Mouse (Mus musculus) liver, embryonic 14.5 days (tissue): ENCODE measurements at regions not wholly inside any gene's neighbourhood (a gene's known extent, or its start where the extent isn't known, plus 50 kb on each side); places are given as distances from the start of the nearest gene placed in this dataset.

Experiments
- ATAC-seq: fragments of 200-750 bp; cut with Nextera tagmentation; 2 replicates; pipeline ENCODE4 v1.8.0; 2017; ENCODE audit warnings: moderate number of reproducible peaks, mild to moderate bottlenecking, moderate library complexity; ENCODE audit not compliant: insufficient read depth
- DNase-seq, 3 experiments: peaks; one replicate each; pipeline ENCODE4 v3.0.0-alpha.2; 2012 to 2013; ENCODE audit warnings: low read depth in 3 of 3, low spot score in 3 of 3
- H3K27ac ChIP-seq: fragments of 300-500 bp; sonication (generic); 2 replicates; pipeline ENCODE4 v1.5.1; 2014; ENCODE audit warnings: moderate library complexity, mild to moderate bottlenecking, control low read depth, inconsistent platforms
- H3K27me3 ChIP-seq: fragments of 300-500 bp; sonication (generic); 2 replicates; pipeline ENCODE4 v1.6.1; 2014; ENCODE audit warnings: mild to moderate bottlenecking, low read length, moderate library complexity; ENCODE audit not compliant: control insufficient read depth, insufficient read depth
- H3K36me3 ChIP-seq: fragments of 300-500 bp; sonication (generic); replicated peaks from 2 replicates; pipeline ENCODE4 v1.6.1; 2014; ENCODE audit warnings: low read depth; ENCODE audit not compliant: control insufficient read depth, insufficient read depth
- H3K4me1 ChIP-seq, 2 experiments: fragments of 200-500 bp in 1 of 2; fragments of 300-500 bp in 1 of 2; sonication (generic) in 1 of 2; replicated peaks; 2 replicates each; pipeline ENCODE4 v1.6.1; 2012 to 2014; ENCODE audit warnings: antibody characterized with exemption in 1 of 2, inconsistent platforms in 1 of 2, low read length in 1 of 2; ENCODE audit not compliant: control insufficient read depth in 2 of 2, insufficient read depth in 2 of 2
- H3K4me2 ChIP-seq: fragments of 300-500 bp; sonication (generic); 2 replicates; pipeline ENCODE4 v1.6.1; 2014; ENCODE audit warnings: low read depth, mild to moderate bottlenecking, control low read depth, moderate library complexity
- H3K4me3 ChIP-seq, 2 experiments: fragments of 200-500 bp in 1 of 2; fragments of 300-500 bp in 1 of 2; sonication (generic) in 1 of 2; 2 replicates each; pipeline ENCODE4 v1.5.1; 2012 to 2014; ENCODE audit warnings: low read depth in 2 of 2, low read length in 2 of 2, mild to moderate bottlenecking in 2 of 2, control low read depth in 1 of 2, inconsistent platforms in 1 of 2, moderate library complexity in 1 of 2; ENCODE audit not compliant: insufficient read depth in 1 of 2
- H3K9ac ChIP-seq: fragments of 300-500 bp; sonication (generic); replicated peaks from 2 replicates; pipeline ENCODE4 v1.6.1; 2014; ENCODE audit warnings: mild to moderate bottlenecking, control low read depth, moderate library complexity
- H3K9me3 ChIP-seq: fragments of 300-500 bp; sonication (generic); 2 replicates; pipeline ENCODE4 v1.6.1; 2016; ENCODE audit warnings: low read length, mixed read lengths; ENCODE audit not compliant: control insufficient read depth
- CTCF ChIP-seq: IDR thresholded peaks from 2 replicates; pipeline ENCODE4 v1.5.1; 2016; ENCODE audit warnings: antibody characterized with exemption, low read depth, control low read depth
- EP300 ChIP-seq: IDR thresholded peaks from 2 replicates; pipeline ENCODE4 v1.6.1; 2016; ENCODE audit warnings: antibody characterized with exemption, low read depth
- WGBS: fragments of 180-500 bp; shearing (Covaris S2); extraction: QIAGEN DNeasy Blood & Tissue Kit; methylation state at CpG from one replicate; pipeline ENCODE4 v1.1.7; 2014; ENCODE audit not compliant: insufficient replicate concordance; 5-methylcytosine and 5-hydroxymethylcytosine counted together

- no peaks in the 10 kb centered on the region for H3K9me3 ChIP-seq
- no peak overlapping the region for H3K4me3 ChIP-seq
- ATAC-seq (no peak), DNase-seq (no peak)
- H3K4me2 ChIP-seq = no peak overlapping the region
- no peak overlapping the region for H3K27ac ChIP-seq
- no peaks in the 10 kb centered on the region for H3K4me1 ChIP-seq
- TF ChIP-seq CTCF (no peak), EP300 (no peak)
- WGBS = 36% methylated on average over 6 of the region's 6 CpGs
- H3K9ac ChIP-seq = no peak overlapping the region
- no peaks in the 10 kb centered on the region for H3K27me3 ChIP-seq
- no peaks in the 10 kb centered on the region for H3K36me3 ChIP-seq
Measured at GRCm38 (mm10) chr1:69349826-69350225, 242.0 kb upstream of the Erbb4 start.

- ATAC-seq = no peak
- Histone ChIP-seq H3K27me3 (no peaks in the 10 kb centered on the region), H3K4me3 (no peak overlapping the region), H3K4me2 (no peak overlapping the region), H3K36me3 (no peaks in the 10 kb centered on the region), H3K9me3 (no peaks in the 10 kb centered on the region), H3K4me1 (no peaks in the 10 kb centered on the region), H3K9ac (no peak overlapping the region), H3K27ac (no peak overlapping the region)
- TF ChIP-seq EP300 (no peak), CTCF (no peak)
- 62% methylated on average over 4 of the region's 4 CpGs for WGBS
- DNase-seq = no peak
Measured at GRCm38 (mm10) chr1:69342100-69342499, 234.2 kb upstream of the Erbb4 start.

- H3K4me1 ChIP-seq = no peaks in the 10 kb centered on the region
- no peak for ATAC-seq
- H3K4me3 ChIP-seq = no peak overlapping the region
- DNase-seq = no peak
- no peaks in the 10 kb centered on the region for H3K9me3 ChIP-seq
- TF ChIP-seq EP300 = no peak
- no peak for TF ChIP-seq CTCF
- 77% methylated on average over 4 of the region's 4 CpGs for WGBS
- H3K27ac ChIP-seq = no peak overlapping the region
- no peak overlapping the region for H3K9ac ChIP-seq
- no peaks in the 10 kb centered on the region for H3K27me3 ChIP-seq
- no peaks in the 10 kb centered on the region for H3K36me3 ChIP-seq
- H3K4me2 ChIP-seq = no peak overlapping the region
Measured at GRCm38 (mm10) chr1:69340481-69340880, 232.6 kb upstream of the Erbb4 start.

GRCm38 (mm10) chr1:69331418-69332254 lies 223.8 kb upstream of the Erbb4 start:
- 22% methylated on average over 11 of the region's 11 CpGs for WGBS
- H3K4me3 ChIP-seq = peak overlapping the region in 1 of 2 experiments; percentile 9; a peak in 1 of 4 replicates
- H3K4me1 ChIP-seq = no peaks in the 10 kb centered on the region
- DNase-seq = peak in 2 of 3 experiments; percentile 4 to 5
- no peaks in the 10 kb centered on the region for H3K36me3 ChIP-seq
- ATAC-seq = no peak
- H3K27ac ChIP-seq = no peak overlapping the region
- H3K9me3 ChIP-seq = no peaks in the 10 kb centered on the region
- no peaks in the 10 kb centered on the region for H3K27me3 ChIP-seq
- H3K4me2 ChIP-seq = peak overlapping the region; percentile 31
- no peak for TF ChIP-seq CTCF
- no peak for TF ChIP-seq EP300
- no peak overlapping the region for H3K9ac ChIP-seq

GRCm38 (mm10) chr1:69329399-69329798 lies 221.5 kb upstream of the Erbb4 start:
- Histone ChIP-seq H3K27me3 (no peaks in the 10 kb centered on the region), H3K27ac (no peak overlapping the region), H3K36me3 (no peaks in the 10 kb centered on the region), H3K9ac (no peak overlapping the region), H3K4me1 (no peaks in the 10 kb centered on the region), H3K9me3 (no peaks in the 10 kb centered on the region), H3K4me2 (no peak overlapping the region), H3K4me3 (no peak overlapping the region)
- no peak for ATAC-seq
- WGBS = 40% methylated on average over 3 of the region's 3 CpGs
- DNase-seq = no peak
- TF ChIP-seq CTCF = no peak
- TF ChIP-seq EP300 = no peak
